Mouse (Mus musculus) cortical plate, adult 2 months (tissue): ENCODE results near the gene Olfr1426. TPM values are rescaled to one million over a fixed set of nuclear protein-coding genes. Genes with fewer than 3 reads are reported as not detected.
"Not testable (repeated sequence)": the region's sequence is repeated elsewhere in the genome, so short reads cannot be mapped to it uniquely, and the experiment has no call there.

Experiments used
- H3K27ac ChIP-seq: fragments of 200-500 bp; 2 replicates; pipeline ENCODE4 v1.5.1; 2012; ENCODE audit warnings: low read length, control low read depth, inconsistent platforms; ENCODE audit not compliant: insufficient read depth
- H3K4me1 ChIP-seq: fragments of 200-500 bp; 2 replicates; pipeline ENCODE4 v1.6.1; 2011; ENCODE audit warnings: low read length; ENCODE audit not compliant: control insufficient read depth, insufficient read depth
- H3K4me3 ChIP-seq: fragments of 200-500 bp; 2 replicates; pipeline ENCODE4 v1.5.1; 2011; ENCODE audit warnings: mild to moderate bottlenecking, low read length, control low read depth; ENCODE audit not compliant: insufficient read depth
- CTCF ChIP-seq: fragments of 200-500 bp; IDR thresholded peaks from 2 replicates; pipeline ENCODE4 v1.5.1; 2011; ENCODE audit warnings: mild to moderate bottlenecking, control low read depth, low read length; ENCODE audit not compliant: insufficient read depth; ENCODE audit errors: extremely low read depth
- POLR2A ChIP-seq: fragments of 200-500 bp; IDR thresholded peaks from 2 replicates; pipeline ENCODE4 v1.6.1; 2011; ENCODE audit warnings: mild to moderate bottlenecking, low read length, control low read depth; ENCODE audit not compliant: insufficient read depth; ENCODE audit errors: extremely low read depth
- polyA plus RNA-seq: library from polyadenylated mRNA; depleted of rRNA; stranded (reverse); fragments of >200 nt; gene quantifications from 2 replicates; pipeline ENCODE4 v1.2.3, GENCODE M21; 2012; rRNA removed

The Olfr1426 gene
- polyA plus RNA-seq, result not detected in 2 replicates

DNA sequence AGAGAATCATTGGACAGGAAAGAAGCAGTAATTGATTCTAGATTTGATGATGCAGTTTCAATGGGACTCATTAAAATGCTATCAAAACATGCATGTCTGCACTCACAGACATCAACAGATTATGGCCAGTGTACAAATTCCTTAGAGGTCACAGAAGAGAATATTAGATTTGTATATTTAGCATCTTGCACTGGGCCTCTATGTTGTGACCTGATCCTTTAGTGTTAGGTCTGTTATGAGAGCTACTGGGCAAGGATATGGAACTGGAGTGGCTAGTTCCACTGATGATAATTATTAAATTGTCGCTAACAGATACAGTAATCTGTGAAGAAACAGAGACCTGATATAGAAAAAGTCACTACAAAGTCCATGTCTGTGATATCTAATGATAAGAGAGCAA lies at the start of gene Olfr1426:
Gene Olfr1426, minus strand, starts transcription at position 101 of the 400 bp plus-strand sequence.
- no peaks in the 10 kb centered on the region; the same call in 1 of the 2 replicates for H3K4me1 ChIP-seq
- no peak within 1 kb of the TSS for H3K4me3 ChIP-seq
- no peak for TF ChIP-seq POLR2A
- no peak for TF ChIP-seq CTCF
- no peak within 1 kb of the TSS for H3K27ac ChIP-seq

- Histone ChIP-seq H3K4me1 (no peaks in the 10 kb centered on the region), H3K4me3 (no peak overlapping the region), H3K27ac (no peak overlapping the region)
- no peak for TF ChIP-seq POLR2A
- TF ChIP-seq CTCF, result peak; percentile 57; the same call in 1 of the 2 replicates
Measured at GRCm38 (mm10) chr19:12134289-12134688, 42.5 kb upstream of the Olfr1426 start.

- TF ChIP-seq CTCF (no peak), POLR2A (no peak)
- H3K4me1 ChIP-seq, result no peaks in the 10 kb centered on the region
- no peak within 1 kb of the TSS for H3K27ac ChIP-seq
- no peak within 1 kb of the TSS for H3K4me3 ChIP-seq
Measured at GRCm38 (mm10) chr19:12123103-12123502, 31.3 kb upstream of the Olfr1426 start, which contains the start of gene Olfr76. Olfr76 (minus strand) TSS chr19:12123203.

GRCm38 (mm10) chr19:12116464-12116863 lies 24.7 kb upstream of the Olfr1426 start:
- Histone ChIP-seq H3K27ac (no peak overlapping the region), H3K4me3 (no peak overlapping the region), H3K4me1 (no peaks in the 10 kb centered on the region)
- TF ChIP-seq CTCF (no peak), POLR2A (no peak)

GRCm38 (mm10) chr19:12115797-12116196 lies 24.0 kb upstream of the Olfr1426 start, which contains the start of gene Olfr1428:
Olfr1428 (minus strand) TSS chr19:12115897.
- Histone ChIP-seq H3K27ac (no peak within 1 kb of the TSS), H3K4me3 (no peak within 1 kb of the TSS), H3K4me1 (no peaks in the 10 kb centered on the region)
- TF ChIP-seq POLR2A (no peak), CTCF (no peak)

GRCm38 (mm10) chr19:12113807-12114206 lies 22.0 kb upstream of the Olfr1426 start:
- TF ChIP-seq POLR2A, result no peak
- TF ChIP-seq CTCF, result no peak
- H3K4me1 ChIP-seq, result no peaks in the 10 kb centered on the region
- H3K27ac ChIP-seq, result no peak overlapping the region
- no peak overlapping the region for H3K4me3 ChIP-seq

GRCm38 (mm10) chr19:12104541-12104940 lies 12.7 kb upstream of the Olfr1426 start:
- Histone ChIP-seq H3K27ac (no peak overlapping the region), H3K4me3 (no peak overlapping the region), H3K4me1 (no peaks in the 10 kb centered on the region)
- TF ChIP-seq POLR2A (no peak), CTCF (no peak)

DNA sequence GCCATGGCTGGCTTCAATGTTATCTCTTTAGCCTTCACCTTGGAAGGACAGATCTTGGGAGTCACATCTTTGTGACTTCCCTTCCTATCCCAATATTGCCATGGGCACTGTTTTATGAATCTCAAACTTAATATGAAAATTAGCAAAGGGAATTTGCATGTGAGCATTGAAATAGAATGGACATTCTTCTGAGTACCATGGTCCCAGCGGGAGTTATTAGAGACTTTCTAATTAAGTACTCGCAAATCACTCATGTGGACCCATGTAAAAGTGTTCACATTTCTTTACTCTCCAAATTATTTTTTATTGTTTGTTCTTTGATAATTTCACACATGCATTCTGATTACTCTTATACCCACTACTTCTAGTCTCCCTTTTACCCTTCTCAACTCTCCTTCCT lies 11.4 kb upstream of the Olfr1426 start, which contains the start of gene Olfr1427:
Gene Olfr1427, minus strand, starts transcription at position 101 of the 400 bp plus-strand sequence.
- no peak for TF ChIP-seq POLR2A
- no peak for TF ChIP-seq CTCF
- H3K4me3 ChIP-seq, result no peak within 1 kb of the TSS
- peak within 1 kb of the TSS; percentile 17; the same call in 1 of the 2 replicates for H3K27ac ChIP-seq

DNA sequence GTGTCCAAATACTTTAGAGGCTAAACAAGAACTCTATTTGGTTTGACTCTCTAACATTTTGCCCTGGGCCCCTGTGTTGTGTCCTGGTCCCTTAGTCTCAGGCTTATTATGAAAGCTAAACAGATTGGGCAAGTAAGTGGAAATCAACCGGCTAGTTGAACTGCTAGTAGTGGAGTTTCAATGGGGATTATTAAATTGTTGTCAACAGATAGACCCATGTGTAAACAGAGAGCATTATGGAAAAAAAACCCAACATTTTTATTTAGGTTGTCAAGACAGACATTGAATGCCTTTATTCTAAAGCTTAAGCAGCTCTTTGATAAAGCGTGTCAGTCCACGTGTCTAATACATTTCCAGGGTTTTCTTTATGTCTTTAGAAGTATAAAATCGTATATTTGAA lies 14.2 kb downstream of the Olfr1426 start, which contains the start of gene Olfr1425:
Gene Olfr1425, minus strand, starts transcription at position 101 of the 400 bp plus-strand sequence.
- H3K4me3 ChIP-seq, H3K27ac ChIP-seq, H3K4me1 ChIP-seq: not testable (repeated sequence)

More for the DNA sequence above, 11.4 kb upstream of the Olfr1426 start, which contains the start of gene Olfr1427:
- no peaks in the 10 kb centered on the region for H3K4me1 ChIP-seq

- H3K4me1 ChIP-seq, H3K4me3 ChIP-seq, H3K27ac ChIP-seq: not testable (repeated sequence)
Measured at GRCm38 (mm10) chr19:12069546-12069945, 22.3 kb downstream of the Olfr1426 start.

GRCm38 (mm10) chr19:12067806-12068205 lies 24.0 kb downstream of the Olfr1426 start:
- H3K4me3 ChIP-seq, H3K27ac ChIP-seq, H3K4me1 ChIP-seq: not testable (repeated sequence)

DNA sequence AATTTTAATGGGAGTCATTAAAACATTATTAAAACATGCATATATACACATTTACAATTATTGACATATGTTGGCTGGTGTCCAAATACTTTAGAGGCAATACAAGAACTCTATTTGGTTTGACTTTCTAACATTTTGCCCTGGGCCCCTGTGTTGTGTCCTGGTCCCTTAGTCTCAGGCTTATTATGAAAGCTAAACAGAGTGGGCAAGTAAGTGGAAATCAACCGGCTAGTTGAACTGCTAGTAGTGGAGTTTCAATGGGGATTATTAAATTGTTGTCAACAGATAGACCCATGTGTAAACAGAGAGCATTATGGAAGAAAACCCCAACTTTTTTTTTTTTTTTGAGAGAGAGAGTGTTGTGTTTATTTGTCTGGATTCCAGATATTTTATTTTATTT lies 29.2 kb downstream of the Olfr1426 start, which contains the start of gene Olfr1424:
Gene Olfr1424, minus strand, starts transcription at position 101 of the 400 bp plus-strand sequence.
- not testable (repeated sequence) for H3K4me3 ChIP-seq, H3K4me1 ChIP-seq, H3K27ac ChIP-seq
